Mouse (Mus musculus) left cerebral cortex, adult 11 months (tissue): ENCODE results near the gene Acadm.
A peak's percentile ranks its signal among the peaks of the same experiment; 100 is the strongest.

Source experiments
- DNase-seq: peaks from one replicate; pipeline ENCODE4 v3.0.0; 2022; ENCODE audit warnings: low spot score

The Acadm gene

DNA sequence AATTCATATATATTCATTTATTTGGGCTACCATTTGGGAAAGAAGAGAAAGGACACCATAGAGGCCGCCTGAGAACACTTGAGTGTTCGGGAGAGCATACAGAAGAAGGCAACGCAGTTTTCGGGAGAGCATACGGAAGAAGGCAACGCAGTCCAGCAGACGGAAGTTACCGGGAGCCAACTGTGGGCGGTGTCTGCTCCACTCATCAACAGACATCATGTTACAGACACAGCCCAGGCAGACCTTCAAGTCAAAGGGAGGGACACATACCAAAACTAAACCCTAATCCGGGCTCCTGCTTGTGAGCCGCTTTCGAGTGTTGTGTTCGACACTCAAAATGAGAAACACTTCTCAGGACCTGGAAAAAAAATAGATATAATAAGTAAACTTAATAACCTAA lies 2.8 kb downstream of the Acadm start:
- DNase-seq, result no peak

DNA sequence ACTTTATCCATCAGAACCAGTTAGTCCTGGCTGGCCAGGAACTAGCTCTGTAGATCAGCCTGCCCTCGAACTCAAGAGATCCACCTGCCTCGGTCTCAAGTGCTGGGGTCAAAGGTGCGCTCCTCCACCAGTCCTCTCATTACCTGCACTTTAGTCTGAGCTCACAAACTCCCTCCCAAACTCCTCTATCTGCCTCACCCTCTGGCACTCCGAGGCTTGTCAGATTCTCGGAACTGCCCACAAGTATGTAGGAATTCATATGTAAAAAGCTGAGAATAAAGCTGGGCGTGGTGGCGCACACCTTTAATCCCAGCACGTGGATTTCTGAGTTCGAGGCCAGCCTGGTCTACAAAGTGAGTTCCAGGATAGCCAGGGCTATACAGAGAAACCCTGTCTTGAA lies 3.9 kb downstream of the Acadm start:
- DNase-seq, result no peak

DNA sequence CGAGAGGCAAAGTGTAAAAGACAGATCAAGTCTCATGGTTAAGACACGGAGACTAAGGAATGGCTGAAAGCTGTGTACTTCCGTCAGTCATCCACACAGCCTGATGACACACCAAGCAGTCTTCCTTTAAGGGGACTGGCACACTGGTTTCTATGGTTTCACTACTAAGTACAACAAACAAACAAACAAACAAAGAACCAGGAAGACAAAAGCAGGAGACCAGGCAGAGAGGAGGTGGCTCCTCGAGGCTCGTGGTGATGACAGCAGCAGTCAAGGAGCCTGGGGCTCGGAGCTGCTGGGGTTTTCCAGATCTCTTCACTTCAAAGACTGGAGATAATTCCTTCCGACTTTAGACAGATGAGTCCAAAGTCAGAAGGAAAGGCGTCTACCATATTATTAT lies 4.4 kb downstream of the Acadm start:
- DNase-seq, result no peak

- DNase-seq, result no peak
These were observed 7.2 kb downstream of the Acadm start for GRCm38 (mm10) chr3:153937116-153937810.

DNA sequence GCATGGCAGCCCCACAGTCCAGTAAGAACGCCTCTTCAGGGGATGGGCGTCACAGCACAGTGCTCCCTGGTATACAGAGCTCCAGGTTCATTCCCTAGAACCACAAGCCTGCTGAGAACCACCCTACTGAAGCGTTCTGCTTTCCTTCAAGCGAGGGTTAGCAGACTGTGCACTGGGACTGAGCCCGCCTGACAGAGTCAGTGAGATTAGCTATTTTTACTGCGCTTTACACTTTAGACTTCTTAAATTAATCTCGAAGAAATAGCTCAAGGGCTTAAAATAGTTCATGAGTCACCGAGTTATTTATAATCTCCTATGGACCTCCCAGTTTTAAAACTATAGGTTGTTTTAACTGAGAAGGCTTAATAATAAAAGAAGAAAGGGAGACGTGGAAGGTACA lies 8.6 kb downstream of the Acadm start:
- no peak for DNase-seq

DNA sequence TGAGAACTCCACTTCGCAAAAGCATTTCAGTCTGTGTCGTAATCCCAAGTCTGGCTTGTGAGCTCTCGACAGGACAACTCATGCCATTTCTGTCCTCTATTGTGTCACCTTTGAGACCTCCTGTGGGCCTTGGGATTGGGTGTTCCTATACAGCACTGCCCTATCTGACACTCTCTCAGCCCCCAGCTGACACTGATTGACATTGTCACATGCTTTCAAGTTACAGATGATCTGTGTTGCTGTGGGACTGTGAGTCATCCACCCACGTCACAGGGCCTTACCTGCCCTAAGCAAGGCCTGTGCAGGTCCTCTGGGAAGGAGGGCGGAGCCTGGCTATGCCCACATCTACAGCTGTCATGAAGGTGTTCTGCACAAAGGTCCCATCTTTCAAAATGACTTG lies 12.0 kb downstream of the Acadm start:
- DNase-seq, result no peak

DNA sequence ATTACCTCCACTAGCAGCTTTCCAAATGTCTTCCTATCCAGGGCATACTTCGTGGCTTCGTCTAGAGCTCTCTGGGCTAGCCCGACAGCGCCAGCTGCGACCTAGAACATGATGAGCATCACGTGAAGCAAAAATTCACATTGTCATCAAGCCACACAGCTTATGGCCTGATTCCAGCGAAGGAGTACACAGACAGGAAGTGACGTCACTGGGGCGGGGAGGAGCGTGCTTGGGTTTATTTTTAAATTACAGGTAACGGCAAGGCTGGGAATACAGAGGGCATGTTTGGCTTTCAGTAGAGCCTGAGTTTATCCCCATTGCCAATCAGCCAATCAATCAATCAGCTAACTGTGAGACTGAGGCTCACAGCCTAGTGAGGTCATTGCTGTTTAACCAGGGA lies 14.9 kb downstream of the Acadm start:
- no peak for DNase-seq

GRCm38 (mm10) chr3:153926333-153926732 lies 18.1 kb downstream of the Acadm start:
- DNase-seq, result no peak

GRCm38 (mm10) chr3:153921147-153921910 lies 23.1 kb downstream of the Acadm start:
- no peak for DNase-seq

DNA sequence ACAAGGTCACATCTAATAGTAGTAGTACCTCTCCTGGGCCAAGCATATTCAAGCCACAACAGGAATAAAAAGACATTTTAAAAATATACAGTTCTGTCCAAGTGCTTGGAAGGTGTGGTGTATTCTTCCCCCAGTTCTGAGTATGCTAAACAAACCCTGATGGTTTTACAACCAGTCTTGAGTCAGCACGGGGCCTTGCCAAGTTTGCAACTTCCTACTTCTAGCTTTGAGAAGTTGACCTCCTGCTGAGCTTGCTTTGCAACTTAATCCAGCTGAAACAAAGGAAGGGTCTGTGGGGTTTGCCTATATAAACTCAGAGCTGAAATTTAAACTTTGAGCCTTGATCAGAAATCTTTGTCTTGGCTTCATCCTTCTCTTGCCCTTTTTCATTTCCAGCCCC lies 27.2 kb downstream of the Acadm start:
- DNase-seq, result no peak

DNA sequence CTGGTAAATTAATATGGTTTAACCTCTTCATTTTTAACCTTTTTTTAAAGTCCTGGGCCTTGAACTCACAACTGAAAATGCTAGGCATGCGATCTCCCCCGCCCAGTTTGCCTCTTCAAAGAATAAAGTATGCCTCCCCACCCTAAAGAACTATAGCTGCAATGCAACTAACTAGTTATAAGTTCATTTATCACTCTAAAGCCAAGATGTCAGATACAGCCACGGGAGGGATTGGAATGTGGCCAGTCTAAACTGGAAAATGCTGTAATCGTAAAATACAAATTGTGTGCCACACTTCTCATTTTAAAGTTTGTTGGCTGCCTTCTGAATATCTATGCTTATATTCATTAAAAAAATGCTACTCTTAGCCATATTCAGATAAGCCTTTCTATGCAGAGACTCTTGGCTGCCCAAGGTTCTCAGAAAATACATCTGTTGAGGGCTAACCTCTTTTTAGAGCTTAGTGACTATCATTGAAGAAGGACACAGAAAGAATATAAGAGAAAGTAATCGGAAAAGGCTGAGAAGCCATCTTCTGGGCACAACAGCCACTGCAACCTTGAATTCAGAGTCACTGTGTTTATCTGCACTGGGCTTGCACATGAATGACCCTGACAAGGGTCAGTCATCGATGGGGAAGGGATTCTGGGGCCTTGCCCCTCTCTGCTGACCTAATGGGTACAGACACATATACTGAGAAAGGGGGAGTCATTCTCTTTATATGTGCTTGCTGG lies 30.8 kb downstream of the Acadm start:
- DNase-seq, result no peak

- peak; percentile 93 for DNase-seq
These were observed 31.6 kb downstream of the Acadm start, which contains the start of gene Rabggtb for GRCm38 (mm10) chr3:153912546-153913509. Rabggtb (minus strand) TSS chr3:153913009.

GRCm38 (mm10) chr3:153911882-153912440 lies 32.5 kb downstream of the Acadm start:
- no peak for DNase-seq

- no peak for DNase-seq
These were observed 33.1 kb downstream of the Acadm start for GRCm38 (mm10) chr3:153911197-153911881.

DNA sequence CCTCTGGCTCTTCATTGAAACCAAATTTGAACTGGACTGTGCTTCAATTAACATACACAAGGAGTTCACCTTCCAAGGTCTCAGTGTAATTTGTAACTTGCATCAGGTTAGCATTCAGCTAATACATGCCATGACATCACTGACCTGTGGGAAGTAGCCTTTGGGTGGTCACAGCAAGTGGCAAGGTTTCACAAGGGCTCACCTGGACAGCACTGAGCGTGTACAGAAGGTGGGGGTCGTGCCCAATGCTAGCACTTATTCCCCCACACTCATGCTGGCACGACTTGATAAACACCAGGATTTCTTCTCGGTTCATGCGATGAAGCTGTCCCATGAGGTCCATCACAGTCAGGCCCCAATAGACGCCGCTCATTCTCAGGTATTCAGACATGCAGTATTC lies 33.9 kb downstream of the Acadm start:
- DNase-seq, result no peak

DNA sequence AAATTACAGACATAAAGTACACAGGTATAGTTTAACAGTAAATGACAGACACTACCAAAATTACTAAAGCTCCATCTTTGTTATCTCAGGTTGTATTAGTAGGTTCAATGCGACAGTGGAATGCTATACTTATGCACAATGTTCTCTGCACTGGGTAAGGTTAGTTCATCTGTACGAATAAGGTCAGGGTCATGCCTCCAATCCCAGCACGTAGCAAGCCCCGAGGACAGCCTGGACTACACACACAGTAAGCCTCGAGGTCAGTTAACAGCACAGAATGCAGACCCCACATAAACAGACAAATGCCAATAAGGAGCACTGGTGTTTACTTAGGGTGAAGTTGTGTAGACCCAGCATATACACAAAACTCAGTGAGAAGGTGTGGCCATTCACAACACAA lies 35.5 kb downstream of the Acadm start:
- DNase-seq, result no peak

- DNase-seq, result no peak
These were observed 38.1 kb downstream of the Acadm start, which contains the start of gene Msh4 for GRCm38 (mm10) chr3:153906136-153906871. Msh4 (minus strand) TSS chr3:153906138.

DNA sequence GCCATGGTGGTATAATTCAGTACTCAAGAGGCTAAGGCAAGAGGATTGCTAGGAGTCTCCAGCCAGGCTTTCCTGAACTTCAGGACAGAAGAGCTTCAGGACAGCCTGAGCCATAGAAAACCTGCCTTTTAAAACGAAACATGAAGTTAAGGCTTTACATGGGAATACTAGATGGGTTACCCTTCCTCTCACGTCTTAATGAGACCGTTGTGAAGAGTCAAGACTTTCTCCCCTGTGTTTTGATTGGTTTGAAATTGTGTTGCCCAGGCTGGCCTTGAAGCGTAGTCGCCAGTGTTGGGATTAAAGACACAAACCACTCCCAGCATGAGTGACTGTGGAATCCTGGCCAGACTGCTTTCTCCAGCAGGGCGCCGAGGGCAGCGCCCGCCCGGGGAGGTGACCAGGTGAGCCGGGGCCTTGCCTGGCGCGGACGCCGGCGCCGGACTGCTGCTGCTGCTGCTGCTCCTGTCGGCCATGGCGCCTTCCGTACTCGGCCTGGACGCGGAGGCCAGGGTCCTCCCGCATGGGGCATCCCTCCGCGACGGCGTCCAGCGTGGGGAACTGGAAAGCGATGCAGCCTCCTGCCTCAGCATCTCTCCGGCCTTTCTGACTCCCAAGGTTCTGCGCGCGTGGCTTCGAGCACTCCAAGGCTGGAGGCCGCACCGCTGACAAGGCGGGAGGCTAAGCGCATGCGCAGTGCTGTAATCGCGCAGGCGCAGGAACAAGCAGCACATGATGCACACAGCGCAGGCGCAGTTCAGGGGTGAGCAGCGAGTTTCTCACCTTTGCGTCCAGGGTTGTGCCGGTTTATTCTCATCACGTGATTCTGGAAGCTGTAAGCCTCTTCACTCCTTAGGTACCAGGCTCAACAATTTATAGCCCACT lies 38.9 kb downstream of the Acadm start:
- DNase-seq, result no peak

- DNase-seq, result no peak
These were observed 39.8 kb downstream of the Acadm start for GRCm38 (mm10) chr3:153904586-153904985.
